Mouse (Mus musculus) spleen, postnatal 14 days (tissue): ENCODE data around the gene Map4k4.

Experiments
- DNase-seq, 2 experiments: peaks; one replicate each; pipeline ENCODE4 v3.0.0; 2021 to 2022; ENCODE audit warnings: low spot score in 2 of 2

Map4k4 gene

GRCm38 (mm10) chr1:40000899-40001298, 100.2 kb downstream of the Map4k4 start:
- no peak for DNase-seq

- no peak for DNase-seq
Measured at GRCm38 (mm10) chr1:40002129-40002727, 101.5 kb downstream of the Map4k4 start.

- DNase-seq, result no peak
Measured at GRCm38 (mm10) chr1:40006043-40006651, 105.4 kb downstream of the Map4k4 start.

GRCm38 (mm10) chr1:40007962-40008471, 107.3 kb downstream of the Map4k4 start:
- no peak for DNase-seq

GRCm38 (mm10) chr1:40012696-40013095, 112.0 kb downstream of the Map4k4 start:
- DNase-seq, result no peak

GRCm38 (mm10) chr1:40015066-40015678, 114.5 kb downstream of the Map4k4 start:
- DNase-seq, result no peak

- DNase-seq, result no peak
Measured at GRCm38 (mm10) chr1:40021617-40022016, 120.9 kb downstream of the Map4k4 start.

- DNase-seq, result no peak
Measured at GRCm38 (mm10) chr1:40022472-40023135, 121.9 kb downstream of the Map4k4 start.

- DNase-seq, result no peak
Measured at GRCm38 (mm10) chr1:40023206-40023605, 122.5 kb downstream of the Map4k4 start.

GRCm38 (mm10) chr1:40023748-40024147, 123.0 kb downstream of the Map4k4 start:
- no peak for DNase-seq

- no peak for DNase-seq
Measured at GRCm38 (mm10) chr1:40024554-40025320, 124.0 kb downstream of the Map4k4 start.

- no peak for DNase-seq
Measured at GRCm38 (mm10) chr1:40025416-40025815, 124.7 kb downstream of the Map4k4 start.

GRCm38 (mm10) chr1:40027116-40027620, 126.5 kb downstream of the Map4k4 start:
- DNase-seq, result no peak

- no peak for DNase-seq
Measured at GRCm38 (mm10) chr1:40028207-40028998, 127.7 kb downstream of the Map4k4 start.

GRCm38 (mm10) chr1:40029597-40029996, 128.9 kb downstream of the Map4k4 start:
- DNase-seq, result no peak

- DNase-seq, result no peak
Measured at GRCm38 (mm10) chr1:40030287-40030975, 129.7 kb downstream of the Map4k4 start.

- DNase-seq, result no peak
Measured at GRCm38 (mm10) chr1:40030976-40031356, 130.3 kb downstream of the Map4k4 start.

- DNase-seq, result no peak
Measured at GRCm38 (mm10) chr1:40031626-40032025, 130.9 kb downstream of the Map4k4 start.

- no peak for DNase-seq
Measured at GRCm38 (mm10) chr1:40033315-40033714, 132.6 kb downstream of the Map4k4 start.
